Comparison of ENCODE assay signal across 9 mouse cellular contexts in the genomic region with DNA sequence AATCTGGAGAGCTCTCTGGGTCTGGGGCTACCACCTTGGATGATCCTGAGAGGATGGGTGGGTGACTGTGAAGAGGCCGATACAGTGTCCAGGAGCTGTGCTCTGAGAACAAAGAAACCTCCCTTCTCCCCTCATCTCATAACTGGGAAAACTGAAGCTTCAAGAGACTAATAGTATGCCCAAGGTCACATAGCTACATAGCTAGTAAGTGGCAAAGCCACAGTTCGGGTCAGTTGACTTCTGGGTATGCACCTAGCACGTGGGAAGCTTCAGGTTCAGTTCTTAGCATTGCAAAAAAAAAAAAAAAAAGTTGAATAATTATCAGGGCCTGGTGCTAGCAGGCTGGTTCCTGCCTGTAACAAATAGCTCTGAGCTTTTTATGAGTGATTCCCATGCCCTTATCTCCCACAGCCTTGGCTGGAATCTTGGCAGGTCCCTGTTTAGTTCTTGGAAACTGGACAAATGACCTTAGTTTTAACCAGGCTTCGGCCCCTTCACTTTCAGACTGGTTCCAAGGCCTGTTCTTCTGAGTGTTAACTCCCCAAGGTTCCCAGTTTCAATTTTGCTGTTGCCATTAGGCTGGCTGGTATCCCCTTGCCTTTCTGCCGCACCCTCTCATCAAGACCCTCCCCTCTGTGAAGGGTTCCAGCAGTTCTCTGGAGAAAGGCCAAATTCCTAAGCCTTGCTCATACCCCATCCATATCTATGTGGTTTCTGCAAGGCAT. TPM values are rescaled to one million over a fixed set of nuclear protein-coding genes. Genes with fewer than 3 reads are reported as not detected.
DNase-seq lines count a peak whose midpoint lies in the region; ATAC-seq and TF ChIP-seq lines count a peak whose summit lies in the region.
"Had no signal": no experiment of that assay in that cellular context is flagged by ENCODE, and none has a peak within 500 bp of the region (broad histone marks: within the 10 kb centered on the region; RNA-seq: fewer than 3 reads in every experiment).

No protein-coding gene starts in this region.

- peak; percentile 60 for ATAC-seq in lung, postnatal 0 days
- ATAC-seq in midbrain, embryonic 13.5 days, result no peak

- no peak overlapping the region for H3K4me3 ChIP-seq in lung, postnatal 0 days (ENCODE audit: low read depth, low read length)
- no peak overlapping the region for H3K4me3 ChIP-seq in midbrain, embryonic 13.5 days (replicated peaks)
- H3K4me3 ChIP-seq: liver, embryonic 13.5 days had no signal

- peak overlapping the region; percentile 40; the same call in 1 of the 2 replicates for H3K27ac ChIP-seq in lung, postnatal 0 days (ENCODE audit: low read length)
- no peak overlapping the region for H3K27ac ChIP-seq in midbrain, embryonic 13.5 days
- H3K27ac ChIP-seq: liver, embryonic 13.5 days had no signal

- H3K9me3 ChIP-seq in lung, postnatal 0 days (ENCODE audit: low read length), result no peaks in the 10 kb centered on the region
- H3K9me3 ChIP-seq in midbrain, embryonic 13.5 days, result no peaks in the 10 kb centered on the region
- H3K9me3 ChIP-seq: liver, embryonic 13.5 days had no signal

- no peaks in the 10 kb centered on the region for H3K27me3 ChIP-seq in lung, postnatal 0 days (replicated peaks; ENCODE audit: insufficient read depth, low read length)
- H3K27me3 ChIP-seq in midbrain, embryonic 13.5 days, result no peaks in the 10 kb centered on the region

- no peak overlapping the region for H3K9ac ChIP-seq in lung, postnatal 0 days (replicated peaks; ENCODE audit: low read depth)
- H3K9ac ChIP-seq in midbrain, embryonic 13.5 days (replicated peaks), result no peak overlapping the region
- H3K9ac ChIP-seq: liver, embryonic 13.5 days had no signal

- no peak for TF ChIP-seq EP300 in lung, postnatal 0 days (IDR thresholded peaks at IDR 0.05)

- peak; percentile 65 for DNase-seq in Muller cell, postnatal 12 days (ENCODE audit: inconsistent ontology term)
- DNase-seq in adrenal gland, postnatal 14 days, result peak; percentile 83
- DNase-seq in heart, postnatal 14 days, result peak; percentile 39 to 72
- DNase-seq in lung, postnatal 0 days (ENCODE audit: low spot score), result peak; percentile 29
- no peak for DNase-seq in right cerebral cortex, postnatal 4 days
- DNase-seq in frontal cortex, postnatal 14 days (ENCODE audit: low spot score in 2 of 2), result no peak
- DNase-seq: liver, embryonic 13.5 days; right cerebral cortex, postnatal 25 days had no signal

- H3K4me2 ChIP-seq in lung, postnatal 0 days (replicated peaks; ENCODE audit: low read depth, low read length), result no peak overlapping the region
- no peak overlapping the region for H3K4me2 ChIP-seq in midbrain, embryonic 13.5 days (replicated peaks)
- H3K4me2 ChIP-seq: liver, embryonic 13.5 days had no signal

- H3K4me1 ChIP-seq in lung, postnatal 0 days (ENCODE audit: insufficient read depth, low read depth, low read length), result no peaks in the 10 kb centered on the region
- no peaks in the 10 kb centered on the region for H3K4me1 ChIP-seq in midbrain, embryonic 13.5 days (replicated peaks)
- H3K4me1 ChIP-seq: liver, embryonic 13.5 days had no signal

- WGBS in lung, postnatal 0 days, result 53% methylated on average over 5 of the region's 5 CpGs
- WGBS in midbrain, embryonic 13.5 days, result 80% methylated on average over 5 of the region's 5 CpGs

- TF ChIP-seq CTCF in lung, postnatal 0 days (IDR thresholded peaks at IDR 0.05), result no peak

- intact Hi-C loops in heart, postnatal 14 days (cut with DNase I), result no loop called here

- H3K36me3 ChIP-seq in lung, postnatal 0 days (ENCODE audit: insufficient read depth, low read length), result no peaks in the 10 kb centered on the region
- no peaks in the 10 kb centered on the region for H3K36me3 ChIP-seq in midbrain, embryonic 13.5 days
- H3K36me3 ChIP-seq: liver, embryonic 13.5 days had no signal

RNA-seq across cellular contexts. Expression of gene Prkar1a, which starts 7.5 kb away (rescaled TPM):
- 346 and 353 TPM in 2 replicates for total RNA-seq in adrenal gland, postnatal 14 days (2021)
- 100 to 1,000 TPM; 365 to 412 TPM for total RNA-seq in heart, postnatal 14 days (2021)
- 305 TPM in 2 replicates for polyA plus RNA-seq in lung, postnatal 0 days (2015; fragmentation: Nextera tagmentation; extraction: Ambion mirVana)
- polyA plus RNA-seq in midbrain, embryonic 13.5 days (2015; fragmentation: Nextera tagmentation; extraction: Ambion mirVana), result 471 and 522 TPM in 2 replicates

RNA-seq across cellular contexts. Expression of gene Wipi1, which starts 29.9 kb away (rescaled TPM):
- total RNA-seq in adrenal gland, postnatal 14 days (2021), result 31.9 and 40.0 TPM in 2 replicates
- 100 to 1,000 TPM in 1 of 2 experiments, 10 to 100 TPM in 1; 98.4 to 101 TPM for total RNA-seq in heart, postnatal 14 days (2021)
- polyA plus RNA-seq in lung, postnatal 0 days (2015; fragmentation: Nextera tagmentation; extraction: Ambion mirVana), result 51.4 and 65.1 TPM in 2 replicates
- polyA plus RNA-seq in midbrain, embryonic 13.5 days (2015; fragmentation: Nextera tagmentation; extraction: Ambion mirVana), result 12.2 and 12.8 TPM in 2 replicates

Comparison
In these comparisons a context has a peak if more than half of its experiments do, and no peak if none do; other contexts are left out.
1. DNase-seq: peak in Muller cell, postnatal 12 days (single experiment), adrenal gland, postnatal 14 days (single experiment), heart, postnatal 14 days (2 of 2) and lung, postnatal 0 days (single experiment); none in right cerebral cortex, postnatal 4 days (single experiment) and frontal cortex, postnatal 14 days (0 of 2).